Mouse (Mus musculus): ENCODE data around the gene Spag9. TPM values are rescaled to one million over a fixed set of nuclear protein-coding genes. Genes with fewer than 3 reads are reported as not detected.
A peak's percentile ranks its signal among the peaks of the same experiment; 100 is the strongest.

The Spag9 gene
- total and polyA plus RNA-seq, 2 experiments, result 9.8 to 52.4 TPM

- H3K36me3 ChIP-seq (ENCODE audit: control insufficient read depth, insufficient read depth, low read length), result no peaks in the 10 kb centered on the region
- peak overlapping the region; percentile 74 for H3K4me3 ChIP-seq (ENCODE audit: insufficient read depth, low read depth, low read length)
- no peaks in the 10 kb centered on the region for H3K79me2 ChIP-seq (ENCODE audit: control insufficient read depth, insufficient read depth, low read length)
- TF ChIP-seq CTCF (IDR thresholded peaks at IDR 0.05; ENCODE audit: low read depth, low read length) (no peak), POLR2A (IDR thresholded peaks at IDR 0.05; ENCODE audit: extremely low read depth, insufficient read depth, low read length) (0 out of 2 replicates have a peak, but pooled peaks have one; percentile 16)
- peak overlapping the region; percentile 78 for H3K9ac ChIP-seq (ENCODE audit: low read depth, low read length)
- no peaks in the 10 kb centered on the region for H3K27me3 ChIP-seq (ENCODE audit: control insufficient read depth, insufficient read depth, low read length)
- H3K27ac ChIP-seq (replicated peaks; ENCODE audit: insufficient read depth, low read depth, low read length), result peak overlapping the region; percentile 97
- DNase-seq (ENCODE audit: extremely low read depth, low read depth, low spot score), result peak; percentile 93
- 15% methylated on average over 7 of the region's 7 CpGs for WGBS
- H3K4me1 ChIP-seq (ENCODE audit: control insufficient read depth, insufficient read depth, low read length), result peaks cover 16% of the 10 kb centered on the region
Observed at GRCm38 (mm10) chr11:94136656-94137055, 140.8 kb downstream of the Spag9 start.

GRCm38 (mm10) chr11:94137326-94138061, 141.6 kb downstream of the Spag9 start:
- peak; percentile 90 for DNase-seq (ENCODE audit: extremely low read depth, low read depth, low spot score)
- H3K4me1 ChIP-seq (ENCODE audit: control insufficient read depth, insufficient read depth, low read length), result peaks cover 14% of the 10 kb centered on the region
- WGBS, result 26% methylated on average over 14 of the region's 14 CpGs
- H3K27ac ChIP-seq (replicated peaks; ENCODE audit: insufficient read depth, low read depth, low read length), result peak overlapping the region; percentile 97
- peak overlapping the region; percentile 78 for H3K9ac ChIP-seq (ENCODE audit: low read depth, low read length)
- no peaks in the 10 kb centered on the region for H3K27me3 ChIP-seq (ENCODE audit: control insufficient read depth, insufficient read depth, low read length)
- TF ChIP-seq POLR2A (IDR thresholded peaks at IDR 0.05; ENCODE audit: extremely low read depth, insufficient read depth, low read length) (peak; percentile 49; the same call in 1 of the 2 replicates), CTCF (IDR thresholded peaks at IDR 0.05; ENCODE audit: low read depth, low read length) (no peak)
- no peaks in the 10 kb centered on the region for H3K36me3 ChIP-seq (ENCODE audit: control insufficient read depth, insufficient read depth, low read length)
- peak overlapping the region; percentile 74 for H3K4me3 ChIP-seq (ENCODE audit: insufficient read depth, low read depth, low read length)
- no peaks in the 10 kb centered on the region for H3K79me2 ChIP-seq (ENCODE audit: control insufficient read depth, insufficient read depth, low read length)

GRCm38 (mm10) chr11:94138411-94139231, 142.7 kb downstream of the Spag9 start:
- no peaks in the 10 kb centered on the region for H3K36me3 ChIP-seq (ENCODE audit: control insufficient read depth, insufficient read depth, low read length)
- peak; percentile 91 for DNase-seq (ENCODE audit: extremely low read depth, low read depth, low spot score)
- peak; percentile 45; the same call in 1 of the 2 replicates for TF ChIP-seq POLR2A (IDR thresholded peaks at IDR 0.05; ENCODE audit: extremely low read depth, insufficient read depth, low read length)
- TF ChIP-seq CTCF (IDR thresholded peaks at IDR 0.05; ENCODE audit: low read depth, low read length), result no peak

GRCm38 (mm10) chr11:94139232-94139620, 143.3 kb downstream of the Spag9 start:
- Histone ChIP-seq H3K79me2 (ENCODE audit: control insufficient read depth, insufficient read depth, low read length) (no peaks in the 10 kb centered on the region), H3K27me3 (ENCODE audit: control insufficient read depth, insufficient read depth, low read length) (no peaks in the 10 kb centered on the region), H3K9ac (ENCODE audit: low read depth, low read length) (no peak overlapping the region), H3K27ac (replicated peaks; ENCODE audit: insufficient read depth, low read depth, low read length) (peak overlapping the region; percentile 81), H3K4me3 (ENCODE audit: insufficient read depth, low read depth, low read length) (no peak overlapping the region), H3K36me3 (ENCODE audit: control insufficient read depth, insufficient read depth, low read length) (no peaks in the 10 kb centered on the region), H3K4me1 (ENCODE audit: control insufficient read depth, insufficient read depth, low read length) (peaks cover 17% of the 10 kb centered on the region)
- TF ChIP-seq CTCF (IDR thresholded peaks at IDR 0.05; ENCODE audit: low read depth, low read length) (no peak), POLR2A (IDR thresholded peaks at IDR 0.05; ENCODE audit: extremely low read depth, insufficient read depth, low read length) (no peak)
- 56% methylated on average over 5 of the region's 5 CpGs for WGBS
- no peak for DNase-seq (ENCODE audit: extremely low read depth, low read depth, low spot score)

More at GRCm38 (mm10) chr11:94138411-94139231, 142.7 kb downstream of the Spag9 start:
- WGBS, result 17% methylated on average over 24 of the region's 24 CpGs
- Histone ChIP-seq H3K79me2 (ENCODE audit: control insufficient read depth, insufficient read depth, low read length) (no peaks in the 10 kb centered on the region), H3K4me3 (ENCODE audit: insufficient read depth, low read depth, low read length) (peak overlapping the region; percentile 74), H3K4me1 (ENCODE audit: control insufficient read depth, insufficient read depth, low read length) (peaks cover 13% of the 10 kb centered on the region), H3K9ac (ENCODE audit: low read depth, low read length) (peak overlapping the region; percentile 78), H3K27me3 (ENCODE audit: control insufficient read depth, insufficient read depth, low read length) (no peaks in the 10 kb centered on the region), H3K27ac (replicated peaks; ENCODE audit: insufficient read depth, low read depth, low read length) (peak overlapping the region; percentile 97)

GRCm38 (mm10) chr11:94140540-94140939, 144.6 kb downstream of the Spag9 start:
- WGBS, result 86% methylated on average over 3 of the region's 3 CpGs

More at GRCm38 (mm10) chr11:94140540-94140939, 144.6 kb downstream of the Spag9 start:
- TF ChIP-seq CTCF (IDR thresholded peaks at IDR 0.05; ENCODE audit: low read depth, low read length), result no peak
- TF ChIP-seq POLR2A (IDR thresholded peaks at IDR 0.05; ENCODE audit: extremely low read depth, insufficient read depth, low read length), result no peak
- no peak overlapping the region for H3K9ac ChIP-seq (ENCODE audit: low read depth, low read length)
- DNase-seq (ENCODE audit: extremely low read depth, low read depth, low spot score), result no peak
- no peaks in the 10 kb centered on the region for H3K79me2 ChIP-seq (ENCODE audit: control insufficient read depth, insufficient read depth, low read length)
- no peaks in the 10 kb centered on the region for H3K27me3 ChIP-seq (ENCODE audit: control insufficient read depth, insufficient read depth, low read length)
- H3K4me1 ChIP-seq (ENCODE audit: control insufficient read depth, insufficient read depth, low read length), result peaks cover 20% of the 10 kb centered on the region
- no peak overlapping the region for H3K27ac ChIP-seq (replicated peaks; ENCODE audit: insufficient read depth, low read depth, low read length)
- no peaks in the 10 kb centered on the region for H3K36me3 ChIP-seq (ENCODE audit: control insufficient read depth, insufficient read depth, low read length)
- H3K4me3 ChIP-seq (ENCODE audit: insufficient read depth, low read depth, low read length), result no peak overlapping the region

Measured in liver, adult 2 months (tissue).